Mouse (Mus musculus) liver, embryonic 16.5 days (tissue): ENCODE data around the gene Lrsam1. TPM values are rescaled to one million over a fixed set of nuclear protein-coding genes. Genes with fewer than 3 reads are reported as not detected.
A peak's percentile ranks its signal among the peaks of the same experiment; 100 is the strongest.

Experiments used
- ATAC-seq: fragments of 200-750 bp; cut with Nextera tagmentation; 2 replicates; pipeline ENCODE4 v1.8.0; 2017; ENCODE audit warnings: low read depth, mild to moderate bottlenecking, moderate number of reproducible peaks, moderate library complexity
- H3K27ac ChIP-seq: fragments of 300-500 bp; sonication (generic); 2 replicates; pipeline ENCODE4 v1.5.1; 2014; ENCODE audit warnings: mild to moderate bottlenecking, low read length
- H3K27me3 ChIP-seq: fragments of 300-500 bp; sonication (generic); 2 replicates; pipeline ENCODE4 v1.6.1; 2014; ENCODE audit warnings: low read depth, low read length, mixed read lengths; ENCODE audit not compliant: control insufficient read depth, insufficient read depth
- H3K36me3 ChIP-seq: fragments of 300-500 bp; sonication (generic); 2 replicates; pipeline ENCODE4 v1.6.1; 2014; ENCODE audit warnings: mild to moderate bottlenecking; ENCODE audit not compliant: control insufficient read depth, insufficient read depth
- H3K4me1 ChIP-seq: fragments of 300-500 bp; sonication (generic); 2 replicates; pipeline ENCODE4 v1.6.1; 2014; ENCODE audit warnings: low read depth, low read length, mixed read lengths; ENCODE audit not compliant: control insufficient read depth
- H3K4me2 ChIP-seq: fragments of 300-500 bp; sonication (generic); 2 replicates; pipeline ENCODE4 v1.6.1; 2014; ENCODE audit warnings: low read depth, low read length, mixed read lengths
- H3K4me3 ChIP-seq: fragments of 300-500 bp; sonication (generic); 2 replicates; pipeline ENCODE4 v1.5.1; 2014; ENCODE audit warnings: low read depth, mild to moderate bottlenecking, low read length
- H3K9ac ChIP-seq: fragments of 300-500 bp; sonication (generic); 2 replicates; pipeline ENCODE4 v1.6.1; 2014; ENCODE audit warnings: low read depth, low read length
- H3K9me3 ChIP-seq: fragments of 300-500 bp; sonication (generic); replicated peaks from 2 replicates; pipeline ENCODE4 v1.6.1; 2016; ENCODE audit warnings: low read length; ENCODE audit not compliant: control insufficient read depth
- WGBS: fragments of 180-500 bp; shearing (Covaris S2); extraction: QIAGEN DNeasy Blood & Tissue Kit; methylation state at CpG from one replicate; pipeline ENCODE4 v1.1.7; 2014; ENCODE audit not compliant: insufficient replicate concordance; 5-methylcytosine and 5-hydroxymethylcytosine counted together
- polyA plus RNA-seq: library from polyadenylated mRNA; unstranded; fragments of >200 nt; fragmentation: Nextera tagmentation; extraction: Ambion mirVana; gene quantifications from 2 replicates; pipeline ENCODE4 v1.2.1, GENCODE M21; 2015

The Lrsam1 gene
- polyA plus RNA-seq, 1 experiment from 2014 or later, result 1.9 TPM

DNA sequence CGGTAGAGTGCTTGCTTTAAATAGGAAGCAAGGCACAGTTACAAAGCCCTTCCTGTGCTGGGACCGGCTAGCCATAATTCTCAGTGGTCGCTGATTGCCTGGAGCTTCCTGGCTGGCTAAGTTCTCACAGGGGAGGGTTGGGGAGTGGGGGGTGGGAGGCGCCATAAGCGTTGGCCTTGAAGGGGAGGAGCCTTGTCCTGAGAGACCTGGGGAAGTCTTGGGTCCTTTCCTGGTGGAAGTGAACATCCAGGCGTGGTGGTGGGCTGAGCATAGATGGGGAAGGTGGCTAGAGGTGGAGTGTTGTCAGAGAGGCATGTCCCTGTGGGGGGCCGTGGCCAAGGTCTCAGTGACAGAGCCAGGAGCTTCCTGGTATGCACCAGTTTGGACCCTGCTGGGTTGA, 76.7 kb downstream of the Lrsam1 start:
- H3K9ac ChIP-seq, result no peak overlapping the region
- no peak overlapping the region for H3K27ac ChIP-seq
- H3K4me3 ChIP-seq, result no peak overlapping the region
- no peak overlapping the region for H3K4me2 ChIP-seq
- WGBS, result 17% methylated on average over 7 of the region's 7 CpGs
- no peaks in the 10 kb centered on the region for H3K9me3 ChIP-seq
- no peak for ATAC-seq
- H3K36me3 ChIP-seq, result no peaks in the 10 kb centered on the region
- no peaks in the 10 kb centered on the region for H3K27me3 ChIP-seq
- H3K4me1 ChIP-seq, result peaks cover 28% of the 10 kb centered on the region

DNA sequence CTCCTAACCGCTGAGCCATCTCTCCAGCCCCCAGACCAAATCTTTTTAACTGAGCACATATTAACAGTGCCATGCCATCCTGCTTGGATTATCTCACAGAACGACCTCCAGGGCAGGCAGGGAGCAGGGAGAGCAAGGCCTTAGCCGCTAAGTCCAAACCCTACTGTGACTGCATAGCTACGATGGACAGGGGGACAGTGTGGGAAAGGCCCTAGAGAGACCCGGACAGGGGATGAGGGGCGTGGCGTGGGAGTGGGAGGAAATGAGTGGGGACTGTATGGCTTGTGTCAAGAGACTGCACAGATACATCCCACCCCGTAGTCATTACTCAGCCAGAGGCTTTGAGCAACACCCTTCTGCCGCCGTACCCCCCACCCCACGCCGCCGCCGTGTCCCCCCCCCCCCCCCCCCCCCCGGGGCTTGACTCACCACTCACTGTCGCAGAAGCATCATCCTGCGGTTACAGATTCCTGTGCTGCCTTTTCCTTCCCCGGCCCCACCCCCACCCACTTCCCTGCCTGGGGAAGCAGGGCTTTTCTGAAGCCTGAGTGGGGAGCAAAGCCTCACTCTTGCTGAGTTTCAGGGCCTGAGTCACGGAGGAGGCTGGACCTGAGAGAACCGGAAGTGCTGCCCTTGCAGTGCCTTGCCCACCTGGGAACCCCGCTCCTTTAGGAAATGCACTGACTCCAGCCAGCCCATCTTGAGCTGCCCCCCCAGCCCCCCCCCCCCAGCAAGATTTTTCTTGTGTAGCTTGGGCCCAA, 79.0 kb downstream of the Lrsam1 start:
- H3K4me3 ChIP-seq, result no peak overlapping the region
- peaks cover 28% of the 10 kb centered on the region for H3K4me1 ChIP-seq
- peak overlapping the region; percentile 70 for H3K27ac ChIP-seq
- H3K27me3 ChIP-seq, result no peaks in the 10 kb centered on the region
- 17% methylated on average over 14 of the region's 21 CpGs for WGBS
- no peaks in the 10 kb centered on the region for H3K9me3 ChIP-seq
- H3K9ac ChIP-seq, result no peak overlapping the region
- no peaks in the 10 kb centered on the region for H3K36me3 ChIP-seq
- no peak for ATAC-seq
- H3K4me2 ChIP-seq, result 0 out of 2 replicates have a peak overlapping the region, but pooled peaks have one; percentile 2

DNA sequence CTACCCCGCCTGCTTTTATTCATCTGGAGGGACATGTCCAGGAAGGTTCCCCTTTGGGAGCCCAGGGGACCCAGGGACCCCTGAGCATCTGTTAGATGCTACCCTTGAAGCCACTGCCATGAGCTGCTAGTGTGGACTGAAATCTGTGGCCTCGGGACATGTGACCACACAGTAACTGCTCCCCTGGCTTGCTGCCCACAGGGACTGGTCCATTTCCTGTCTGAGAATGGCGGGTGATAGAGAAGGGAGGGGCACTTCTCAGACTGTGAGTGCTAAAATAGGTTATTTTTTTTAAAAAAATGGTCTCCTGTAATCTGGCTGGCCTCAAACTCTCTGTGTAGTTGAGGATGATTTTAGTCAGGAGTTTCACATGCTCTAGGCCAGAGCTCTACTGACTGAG, 79.7 kb downstream of the Lrsam1 start:
- Histone ChIP-seq H3K27ac (peak overlapping the region; percentile 70), H3K4me2 (no peak overlapping the region), H3K27me3 (no peaks in the 10 kb centered on the region; the same call in 1 of the 2 replicates), H3K9me3 (no peaks in the 10 kb centered on the region), H3K4me1 (peaks cover 33% of the 10 kb centered on the region), H3K4me3 (no peak overlapping the region), H3K9ac (no peak overlapping the region), H3K36me3 (no peaks in the 10 kb centered on the region)
- peak; percentile 42; the same call in 1 of the 2 replicates for ATAC-seq
- WGBS, result 7% methylated on average over 3 of the region's 3 CpGs

DNA sequence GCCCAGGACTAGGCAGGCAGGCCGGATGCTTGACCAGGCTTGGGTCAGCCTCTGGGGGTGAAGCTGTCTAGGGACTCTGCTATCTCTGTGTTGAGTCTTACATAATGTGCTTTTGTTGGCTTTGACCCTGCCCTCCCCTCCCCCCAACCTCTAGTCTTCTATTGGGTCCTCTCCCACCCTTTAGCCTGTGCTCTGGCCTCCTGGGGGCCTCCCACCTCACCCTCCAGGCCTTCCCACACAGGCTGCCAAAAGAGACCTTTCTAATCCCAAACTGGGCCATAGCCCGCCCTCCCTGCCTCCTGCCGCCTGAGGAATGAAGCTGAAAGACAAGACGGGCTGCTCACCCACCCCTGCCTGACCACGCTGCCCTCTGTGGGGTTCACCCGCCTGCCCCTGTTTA, 80.4 kb downstream of the Lrsam1 start:
- H3K36me3 ChIP-seq, result no peaks in the 10 kb centered on the region
- no peak overlapping the region for H3K4me3 ChIP-seq
- WGBS, result 52% methylated on average over 6 of the region's 6 CpGs
- H3K4me1 ChIP-seq, result peaks cover 39% of the 10 kb centered on the region
- no peak overlapping the region for H3K4me2 ChIP-seq
- H3K27me3 ChIP-seq, result peaks cover 3% of the 10 kb centered on the region
- peak overlapping the region; percentile 70 for H3K27ac ChIP-seq
- H3K9me3 ChIP-seq, result no peaks in the 10 kb centered on the region
- H3K9ac ChIP-seq, result no peak overlapping the region
- ATAC-seq, result peak; percentile 22

DNA sequence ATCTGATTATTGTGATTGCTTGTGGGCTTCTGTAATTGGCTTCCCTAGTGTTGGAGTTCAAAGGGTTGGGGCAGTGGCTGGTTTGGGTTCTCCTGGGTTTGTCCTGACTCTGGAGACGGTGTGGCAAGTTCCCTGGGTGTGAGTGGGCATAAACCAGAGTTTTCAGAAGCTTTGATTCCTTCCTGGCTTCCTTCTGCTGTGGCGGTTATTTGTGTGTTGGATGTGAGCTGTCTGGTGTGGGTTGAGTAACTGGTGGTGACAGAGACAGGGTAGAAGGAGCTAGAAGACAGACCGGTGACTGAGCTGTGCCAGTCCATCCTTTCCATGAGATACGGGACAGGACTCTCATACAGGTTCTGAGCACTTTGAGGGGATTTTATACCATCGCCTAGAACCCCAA, 81.8 kb downstream of the Lrsam1 start:
- no peak overlapping the region for H3K4me2 ChIP-seq
- peaks cover 43% of the 10 kb centered on the region for H3K4me1 ChIP-seq
- no peaks in the 10 kb centered on the region for H3K36me3 ChIP-seq
- no peaks in the 10 kb centered on the region for H3K9me3 ChIP-seq
- no peak overlapping the region for H3K9ac ChIP-seq
- H3K27me3 ChIP-seq, result peaks cover 3% of the 10 kb centered on the region
- no peak overlapping the region for H3K4me3 ChIP-seq
- no peak overlapping the region for H3K27ac ChIP-seq
- 61% methylated on average over 5 of the region's 5 CpGs for WGBS
- ATAC-seq, result no peak

DNA sequence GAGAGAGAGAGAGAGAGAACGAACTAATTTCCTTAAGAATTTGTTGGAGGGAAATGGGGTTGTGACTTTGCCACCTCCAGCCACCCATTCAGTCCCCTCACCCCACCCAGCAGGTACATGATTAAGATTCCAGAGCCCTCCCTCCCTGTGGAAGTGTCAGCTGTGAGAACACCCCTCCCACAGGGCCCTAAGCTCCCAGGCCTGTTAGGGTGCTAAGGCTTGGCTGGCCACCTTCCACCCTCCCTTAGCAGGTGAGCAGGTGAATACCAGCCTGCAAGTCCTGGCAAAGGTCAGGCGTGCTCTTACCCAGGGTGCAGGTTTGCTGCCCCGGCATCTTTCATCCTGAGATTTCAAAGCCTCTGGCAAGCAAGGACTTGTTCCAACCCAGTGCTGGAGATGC, 83.0 kb downstream of the Lrsam1 start:
- Histone ChIP-seq H3K9ac (no peak overlapping the region), H3K4me2 (no peak overlapping the region), H3K27me3 (peaks cover 3% of the 10 kb centered on the region), H3K27ac (no peak overlapping the region), H3K4me3 (no peak overlapping the region), H3K4me1 (peaks cover 43% of the 10 kb centered on the region), H3K36me3 (no peaks in the 10 kb centered on the region), H3K9me3 (no peaks in the 10 kb centered on the region)
- ATAC-seq, result no peak
- 62% methylated on average over 3 of the region's 3 CpGs for WGBS

DNA sequence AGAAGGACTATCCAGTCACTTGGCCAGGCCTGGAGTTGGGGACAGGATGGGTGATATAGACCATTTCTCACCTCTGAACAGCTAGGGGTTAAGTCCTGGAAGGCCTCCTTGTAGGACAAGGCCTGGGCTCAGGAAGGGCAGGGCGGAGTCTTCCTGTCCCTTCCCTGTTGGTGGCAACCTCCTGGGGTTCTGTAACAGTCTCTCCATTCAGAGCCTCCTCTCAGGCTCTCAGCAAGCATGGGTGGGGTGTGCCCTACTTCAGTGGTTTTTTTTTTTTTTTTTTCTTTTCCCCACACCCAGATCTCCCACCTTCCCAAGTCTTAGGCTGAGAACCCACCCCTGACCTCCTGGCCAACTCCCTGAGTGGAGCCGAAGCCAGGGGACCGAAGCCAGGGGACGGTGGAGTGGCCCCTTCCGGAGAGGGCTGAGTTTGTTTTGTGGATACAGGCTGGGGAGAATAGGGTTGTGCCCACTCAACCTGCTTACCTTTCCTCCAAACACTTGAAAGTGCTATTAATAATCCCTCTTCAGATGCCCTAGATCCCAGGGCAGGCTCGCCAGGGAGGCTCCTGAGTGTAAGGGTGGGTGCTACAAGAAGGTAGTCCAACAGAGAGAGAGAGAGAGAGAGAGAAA, 83.5 kb downstream of the Lrsam1 start:
- Histone ChIP-seq H3K4me3 (peak overlapping the region; percentile 68; the same call in 1 of the 2 replicates), H3K27ac (no peak overlapping the region), H3K27me3 (peaks cover 3% of the 10 kb centered on the region), H3K4me2 (peak overlapping the region; percentile 86), H3K9me3 (no peaks in the 10 kb centered on the region), H3K9ac (0 out of 2 replicates have a peak overlapping the region, but pooled peaks have one; percentile 11), H3K4me1 (peaks cover 43% of the 10 kb centered on the region), H3K36me3 (no peaks in the 10 kb centered on the region)
- ATAC-seq, result no peak
- 55% methylated on average over 6 of the region's 6 CpGs for WGBS

DNA sequence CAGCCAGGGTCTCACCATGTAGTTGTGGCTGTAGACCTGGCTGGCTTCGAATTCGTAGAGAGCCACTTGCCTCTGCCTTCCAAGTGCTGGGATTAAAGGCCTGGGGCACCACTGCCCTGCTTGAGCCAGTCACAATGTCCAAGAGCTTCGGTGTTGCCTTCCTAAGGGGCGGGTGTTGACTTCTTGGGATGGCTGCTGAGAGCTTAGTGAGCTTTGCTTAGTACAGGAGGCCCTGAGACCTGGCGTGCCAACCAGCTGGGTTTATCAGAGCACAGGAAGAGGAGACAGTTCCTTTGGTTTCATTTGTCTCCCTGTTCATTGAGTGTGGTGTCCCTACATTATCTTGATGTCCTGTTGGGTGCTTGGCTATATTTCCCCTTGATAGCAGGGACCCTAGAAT, 84.1 kb downstream of the Lrsam1 start:
- H3K9me3 ChIP-seq, result no peaks in the 10 kb centered on the region
- H3K27ac ChIP-seq, result no peak overlapping the region
- ATAC-seq, result no peak
- H3K4me3 ChIP-seq, result peak overlapping the region; percentile 68
- peak overlapping the region; percentile 86 for H3K4me2 ChIP-seq
- H3K27me3 ChIP-seq, result peaks cover 3% of the 10 kb centered on the region
- 19% methylated on average over 5 of the region's 5 CpGs for WGBS
- peak overlapping the region; percentile 65; the same call in 1 of the 2 replicates for H3K9ac ChIP-seq
- H3K4me1 ChIP-seq, result peaks cover 43% of the 10 kb centered on the region
- no peaks in the 10 kb centered on the region for H3K36me3 ChIP-seq
